ENCODE assay signal across 1 mouse cellular context in the genomic region with DNA sequence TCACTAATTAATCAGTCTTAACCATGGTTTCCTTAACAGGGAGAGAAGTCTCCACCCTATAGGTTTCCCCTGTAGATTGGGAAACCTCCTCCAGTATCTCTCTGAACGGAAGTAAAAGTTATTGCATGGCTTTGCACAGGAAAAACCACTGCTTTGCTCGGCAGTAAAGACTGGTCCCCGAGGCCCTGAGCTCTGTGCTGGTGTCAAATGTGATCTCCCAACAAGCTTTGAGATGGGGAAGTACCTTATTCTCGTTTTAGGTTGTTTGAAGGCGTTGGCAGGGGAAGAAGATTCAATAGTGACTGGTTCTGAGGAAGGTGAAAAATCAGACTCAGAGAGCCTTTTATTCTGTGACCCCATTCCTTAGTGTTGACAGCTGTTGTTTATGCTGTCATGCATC.
TF ChIP-seq lines count a peak whose summit lies in the region.

No protein-coding gene starts in this region.

TF ChIP-seq in CH12.LX, 34 proteins besides CTCF, POLR2A, EP300 and RAD21 (continued from another document):
- TF ChIP-seq RCOR1 (conservative IDR thresholded peaks at IDR 0.05; ENCODE audit: low read depth, low read length) (no peak), ETS1 (conservative IDR thresholded peaks at IDR 0.05; ENCODE audit: low read depth, low read length) (peak; percentile 18; the same call in 1 of the 2 replicates), ZKSCAN1 (IDR thresholded peaks at IDR 0.05; ENCODE audit: borderline replicate concordance, low read depth, low read length) (no peak), MAFK (IDR thresholded peaks at IDR 0.05; ENCODE audit: insufficient replicate concordance, low read length) (no peak), ZC3H11A (IDR thresholded peaks at IDR 0.05; ENCODE audit: low read depth, low read length) (no peak), NELFE (IDR thresholded peaks at IDR 0.05; ENCODE audit: low read depth, low read length) (no peak), SMC3 (IDR thresholded peaks at IDR 0.05; ENCODE audit: low read depth, low read length) (peak; percentile 11; the same call in 1 of the 2 replicates), E2F4 (IDR thresholded peaks at IDR 0.05; ENCODE audit: insufficient replicate concordance, low read depth, low read length) (no peak), MXI1 (IDR thresholded peaks at IDR 0.05; ENCODE audit: low read depth, low read length) (no peak), USF1 (IDR thresholded peaks at IDR 0.05; ENCODE audit: low read depth, low read length) (no peak), ZMIZ1 (IDR thresholded peaks at IDR 0.05; ENCODE audit: low read depth, low read length) (no peak), GABPA (IDR thresholded peaks at IDR 0.05; ENCODE audit: insufficient replicate concordance, low read depth, low read length) (no peak), HCFC1 (IDR thresholded peaks at IDR 0.05; ENCODE audit: low read depth, low read length) (0 out of 2 replicates have a peak, but pooled peaks have one; percentile 14), MYC (IDR thresholded peaks at IDR 0.05; ENCODE audit: low read depth, low read length) (no peak), CHD1 (IDR thresholded peaks at IDR 0.05; ENCODE audit: low read depth, low read length) (no peak), MAX (IDR thresholded peaks at IDR 0.05; ENCODE audit: low read length) (no peak; the same call in 1 of the 2 replicates), TCF12 (IDR thresholded peaks at IDR 0.05; ENCODE audit: low read depth, low read length) (peak; percentile 37; the same call in 1 of the 2 replicates), CHD2 (IDR thresholded peaks at IDR 0.05; ENCODE audit: low read length) (no peak; the same call in 1 of the 2 replicates), UBTF (IDR thresholded peaks at IDR 0.05; ENCODE audit: low read depth, low read length) (no peak), BHLHE40 (IDR thresholded peaks at IDR 0.05; ENCODE audit: low read depth, low read length) (no peak), SIN3A (IDR thresholded peaks at IDR 0.05; ENCODE audit: low read length) (peak; percentile 61)
